7 mouse cellular contexts compared by ENCODE assay signal in the genomic region with DNA sequence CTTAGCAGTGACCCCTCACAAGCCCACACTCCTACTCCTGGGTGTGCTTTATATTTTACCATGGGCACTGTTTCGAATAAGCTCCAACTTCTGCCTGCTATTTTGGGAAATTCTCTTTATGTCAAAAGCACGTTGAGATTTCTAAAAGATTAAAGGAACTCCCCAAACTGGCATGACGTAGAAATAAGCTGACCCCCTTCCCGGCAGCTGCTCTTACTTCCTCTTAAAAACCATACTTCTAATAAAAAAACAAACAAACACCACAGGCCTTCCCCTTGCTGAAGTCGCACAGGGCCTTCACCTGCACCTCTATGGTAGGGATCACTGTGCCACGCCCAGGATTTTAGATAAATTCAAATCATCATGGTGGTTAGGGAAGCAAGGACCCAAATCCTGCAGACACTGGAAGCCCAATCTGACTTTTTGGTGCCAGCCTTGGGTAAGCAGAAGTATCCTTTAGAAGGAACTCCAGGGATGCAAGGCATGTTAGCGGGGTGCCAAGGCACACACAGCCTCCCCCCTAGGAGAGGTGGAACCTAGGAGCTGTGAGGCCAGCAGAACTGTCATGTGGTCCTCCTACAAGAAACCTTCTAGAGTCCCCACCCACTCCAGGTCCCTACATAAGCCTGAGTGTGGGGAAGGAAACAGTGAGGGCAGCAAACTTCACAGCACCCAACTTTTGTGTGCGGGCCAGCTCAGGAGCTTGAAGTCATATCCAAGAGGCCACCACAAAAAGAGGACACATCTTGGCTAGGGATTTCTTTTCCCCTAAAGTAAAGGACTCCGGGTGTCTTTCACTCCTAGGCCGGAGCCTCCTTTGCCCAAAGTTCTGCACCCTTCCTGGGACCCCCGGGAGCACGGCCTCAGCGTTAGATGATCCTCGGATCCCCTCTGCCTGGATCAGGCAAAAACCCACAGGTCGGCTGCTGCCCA. TPM values are rescaled to one million over a fixed set of nuclear protein-coding genes. Genes with fewer than 3 reads are reported as not detected.
DNase-seq lines count a peak whose midpoint lies in the region; ATAC-seq and TF ChIP-seq lines count a peak whose summit lies in the region.

No protein-coding gene starts in this region.

- no peaks in the 10 kb centered on the region for H3K9me3 ChIP-seq in E14TG2a.4 (ENCODE audit: low read length)
- no peaks in the 10 kb centered on the region for H3K9me3 ChIP-seq in hindbrain, embryonic 15.5 days
- H3K9me3 ChIP-seq in midbrain, embryonic 10.5 days (replicated peaks): no peaks in the 10 kb centered on the region

- peak overlapping the region; percentile 93 for H3K4me3 ChIP-seq in E14TG2a.4 (replicated peaks; ENCODE audit: low read length)
- H3K4me3 ChIP-seq in bone marrow macrophage, adult 2 months (ENCODE audit: insufficient read depth, low read length): peak overlapping the region; percentile 78
- peak overlapping the region; percentile 29; the same call in 1 of the 2 replicates for H3K4me3 ChIP-seq in hindbrain, embryonic 15.5 days
- H3K4me3 ChIP-seq in midbrain, embryonic 10.5 days: peak overlapping the region; percentile 57

- no peak for TF ChIP-seq POLR2A in bone marrow macrophage, adult 2 months (IDR thresholded peaks at IDR 0.05; ENCODE audit: borderline replicate concordance, low read depth, low read length)

- TF ChIP-seq CTCF in E14TG2a.4 (conservative IDR thresholded peaks at IDR 0.05; ENCODE audit: low read length): no peak
- no peak for TF ChIP-seq CTCF in bone marrow macrophage, adult 2 months (IDR thresholded peaks at IDR 0.05; ENCODE audit: low read depth, low read length)

- H3K27me3 ChIP-seq in E14TG2a.4 (ENCODE audit: insufficient read depth, low read length): no peaks in the 10 kb centered on the region
- no peaks in the 10 kb centered on the region for H3K27me3 ChIP-seq in hindbrain, embryonic 15.5 days
- H3K27me3 ChIP-seq in midbrain, embryonic 10.5 days (ENCODE audit: low read depth, poor library complexity, severe bottlenecking): no peaks in the 10 kb centered on the region; the same call in 1 of the 2 replicates

- H3K4me1 ChIP-seq in E14TG2a.4 (replicated peaks; ENCODE audit: low read depth, low read length): peaks cover 86% of the 10 kb centered on the region
- peaks cover 39% of the 10 kb centered on the region for H3K4me1 ChIP-seq in bone marrow macrophage, adult 2 months (ENCODE audit: control insufficient read depth, insufficient read depth, low read length)
- H3K4me1 ChIP-seq in hindbrain, embryonic 15.5 days (replicated peaks): peaks cover 19% of the 10 kb centered on the region; the same call in 1 of the 2 replicates
- H3K4me1 ChIP-seq in midbrain, embryonic 10.5 days: peaks cover 51% of the 10 kb centered on the region

- peak overlapping the region; percentile 62 for H3K4me2 ChIP-seq in hindbrain, embryonic 15.5 days

- H3K36me3 ChIP-seq in E14TG2a.4 (ENCODE audit: insufficient read depth, low read length): peaks cover 57% of the 10 kb centered on the region
- no peaks in the 10 kb centered on the region for H3K36me3 ChIP-seq in hindbrain, embryonic 15.5 days
- peaks cover 5% of the 10 kb centered on the region; the same call in 1 of the 2 replicates for H3K36me3 ChIP-seq in midbrain, embryonic 10.5 days

- ATAC-seq in hindbrain, embryonic 15.5 days (ENCODE audit: low FRiP score, low read depth): no peak

- no peak overlapping the region for H3K9ac ChIP-seq in hindbrain, embryonic 15.5 days

- WGBS in hindbrain, embryonic 15.5 days: 71% methylated on average over 15 of the region's 15 CpGs
- WGBS in midbrain, embryonic 10.5 days: 66% methylated on average over 15 of the region's 15 CpGs

- H3K27ac ChIP-seq in bone marrow macrophage, adult 2 months (ENCODE audit: insufficient read depth, low read depth, low read length): peak overlapping the region; percentile 87
- H3K27ac ChIP-seq in hindbrain, embryonic 15.5 days (replicated peaks): no peak overlapping the region
- 0 out of 2 replicates have a peak overlapping the region, but pooled peaks have one; percentile 1 for H3K27ac ChIP-seq in midbrain, embryonic 10.5 days (replicated peaks)

- DNase-seq in midbrain, embryonic 10.5 days (ENCODE audit: low spot score): no peak
- DNase-seq in cerebellum, adult 18-20 months: no peak
- no peak for DNase-seq in embryo, embryonic 10 days (ENCODE audit: low spot score)
- DNase-seq in cerebellum, postnatal 4 days (ENCODE audit: low spot score in 2 of 2): no peak

RNA-seq across cellular contexts. Expression of gene Gm45717, which starts 1.7 kb away (rescaled TPM):
- 1.2 and 8.8 TPM in 2 replicates for polyA plus RNA-seq in bone marrow macrophage, adult 2 months (2012; ENCODE audit: insufficient read depth, insufficient read length, missing spikeins)
- polyA plus RNA-seq in hindbrain, embryonic 15.5 days (2015; fragmentation: Nextera tagmentation; extraction: Ambion mirVana): not detected in 2 replicates
- polyA plus RNA-seq in midbrain, embryonic 10.5 days (2016; fragmentation: Nextera tagmentation; extraction: Ambion mirVana): 0.42 TPM in 1 of 2 replicates, not detected in the other

RNA-seq across cellular contexts. Expression of gene Ifitm2, which starts 1.7 kb away (rescaled TPM):
- polyA plus RNA-seq in bone marrow macrophage, adult 2 months (2012; ENCODE audit: insufficient read depth, insufficient read length, missing spikeins): 1,477 and 1,645 TPM in 2 replicates
- polyA plus RNA-seq in hindbrain, embryonic 15.5 days (2015; fragmentation: Nextera tagmentation; extraction: Ambion mirVana): 190 and 193 TPM in 2 replicates
- 305 and 352 TPM in 2 replicates for polyA plus RNA-seq in midbrain, embryonic 10.5 days (2016; fragmentation: Nextera tagmentation; extraction: Ambion mirVana)

RNA-seq across cellular contexts. Expression of gene Ifitm5, which starts 4.0 kb away (rescaled TPM):
- 1.8 and 1.9 TPM in 2 replicates for polyA plus RNA-seq in bone marrow macrophage, adult 2 months (2012; ENCODE audit: insufficient read depth, insufficient read length, missing spikeins)
- polyA plus RNA-seq in hindbrain, embryonic 15.5 days (2015; fragmentation: Nextera tagmentation; extraction: Ambion mirVana): 0.75 and 0.82 TPM in 2 replicates
- polyA plus RNA-seq in midbrain, embryonic 10.5 days (2016; fragmentation: Nextera tagmentation; extraction: Ambion mirVana): 1.2 and 1.3 TPM in 2 replicates

RNA-seq across cellular contexts. Expression of gene Pgghg, which starts 12.9 kb away (rescaled TPM):
- polyA plus RNA-seq in bone marrow macrophage, adult 2 months (2012; ENCODE audit: insufficient read depth, insufficient read length, missing spikeins): 11.5 and 13.8 TPM in 2 replicates
- polyA plus RNA-seq in hindbrain, embryonic 15.5 days (2015; fragmentation: Nextera tagmentation; extraction: Ambion mirVana): 9.1 TPM in 2 replicates
- 15.4 and 17.1 TPM in 2 replicates for polyA plus RNA-seq in midbrain, embryonic 10.5 days (2016; fragmentation: Nextera tagmentation; extraction: Ambion mirVana)

RNA-seq across cellular contexts. Expression of gene Ifitm1, which starts 13.0 kb away (rescaled TPM):
- 31.2 and 38.0 TPM in 2 replicates for polyA plus RNA-seq in bone marrow macrophage, adult 2 months (2012; ENCODE audit: insufficient read depth, insufficient read length, missing spikeins)
- polyA plus RNA-seq in hindbrain, embryonic 15.5 days (2015; fragmentation: Nextera tagmentation; extraction: Ambion mirVana): 16.6 and 19.9 TPM in 2 replicates
- polyA plus RNA-seq in midbrain, embryonic 10.5 days (2016; fragmentation: Nextera tagmentation; extraction: Ambion mirVana): 6.3 and 8.4 TPM in 2 replicates

Comparison
In these comparisons a context has a peak if more than half of its experiments do, and no peak if none do; other contexts are left out.
1. H3K4me3 ChIP-seq: peak in every context shown above with its lines; median percentile 93 in E14TG2a.4; 78 in bone marrow macrophage, adult 2 months; 57 in midbrain, embryonic 10.5 days; 29 in hindbrain, embryonic 15.5 days.